Mouse (Mus musculus): Measurements from ENCODE around the gene Atg4d. TPM values are rescaled to one million over a fixed set of nuclear protein-coding genes. Genes with fewer than 3 reads are reported as not detected.
A peak's percentile ranks its signal among the peaks of the same experiment; 100 is the strongest.
"Not testable (repeated sequence)": the region's sequence is repeated elsewhere in the genome, so short reads cannot be mapped to it uniquely, and the experiment has no call there.

Gene Atg4d
- total RNA-seq, 2 experiments from 2014 or later, result 94.7 to 96.1 TPM

GRCm38 (mm10) chr9:21268305-21268704, 3.2 kb downstream of the Atg4d start:
- DNase-seq (ENCODE audit: low spot score), result no peak
- intact Hi-C loops (cut with DNase I), result no loop called here

- intact Hi-C loops (cut with DNase I); DNase-seq (ENCODE audit: low spot score): not testable (repeated sequence)
Observed at GRCm38 (mm10) chr9:21269590-21269989, 4.5 kb downstream of the Atg4d start.

- intact Hi-C loops (cut with DNase I), result no loop called here
- no peak for DNase-seq (ENCODE audit: low spot score)
Observed at GRCm38 (mm10) chr9:21272391-21272790, 7.3 kb downstream of the Atg4d start.

- DNase-seq (ENCODE audit: low spot score), result no peak
- intact Hi-C loops (cut with DNase I), result no loop called here
Observed at GRCm38 (mm10) chr9:21273094-21273493, 8.0 kb downstream of the Atg4d start.

DNA sequence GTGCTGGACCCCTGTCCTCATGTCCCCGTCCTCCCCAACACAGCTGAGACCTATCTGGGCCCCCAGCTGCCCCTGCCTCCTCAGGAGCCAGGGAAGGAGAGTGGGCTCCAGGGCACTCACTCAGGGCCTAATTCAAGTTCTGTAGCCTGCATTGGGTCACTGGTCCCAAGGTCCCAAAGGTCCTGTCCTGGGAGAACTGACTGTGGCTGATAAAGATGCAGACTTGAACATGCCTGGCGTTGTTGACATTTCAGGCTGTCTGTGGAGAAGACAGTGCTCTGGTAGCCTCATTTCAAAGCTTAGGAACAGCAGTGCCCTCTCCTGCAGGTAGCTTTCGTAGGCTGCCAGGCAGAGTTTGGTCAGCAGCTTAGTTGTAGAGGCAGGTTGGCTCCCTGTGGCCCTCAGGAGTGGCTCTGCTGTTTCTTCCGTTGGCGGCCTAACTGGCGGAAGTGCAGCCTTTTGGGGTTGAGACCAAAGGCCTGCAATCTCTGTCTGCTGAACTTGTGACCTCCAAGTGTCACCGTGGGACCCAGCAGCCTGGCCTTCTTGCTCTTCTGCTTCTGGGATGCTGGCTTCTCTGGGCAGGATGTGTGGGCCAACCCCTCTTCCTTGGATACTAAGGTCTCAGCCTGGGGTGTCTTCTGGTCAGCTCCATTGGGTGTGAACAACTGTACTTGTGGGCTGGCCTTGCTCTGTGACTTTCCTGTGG, 8.6 kb downstream of the Atg4d start:
- intact Hi-C loops (cut with DNase I), result no loop called here
- no peak for DNase-seq (ENCODE audit: low spot score)

GRCm38 (mm10) chr9:21274336-21274735, 9.2 kb downstream of the Atg4d start:
- no peak for DNase-seq (ENCODE audit: low spot score)
- intact Hi-C loops (cut with DNase I), result no loop called here

DNA sequence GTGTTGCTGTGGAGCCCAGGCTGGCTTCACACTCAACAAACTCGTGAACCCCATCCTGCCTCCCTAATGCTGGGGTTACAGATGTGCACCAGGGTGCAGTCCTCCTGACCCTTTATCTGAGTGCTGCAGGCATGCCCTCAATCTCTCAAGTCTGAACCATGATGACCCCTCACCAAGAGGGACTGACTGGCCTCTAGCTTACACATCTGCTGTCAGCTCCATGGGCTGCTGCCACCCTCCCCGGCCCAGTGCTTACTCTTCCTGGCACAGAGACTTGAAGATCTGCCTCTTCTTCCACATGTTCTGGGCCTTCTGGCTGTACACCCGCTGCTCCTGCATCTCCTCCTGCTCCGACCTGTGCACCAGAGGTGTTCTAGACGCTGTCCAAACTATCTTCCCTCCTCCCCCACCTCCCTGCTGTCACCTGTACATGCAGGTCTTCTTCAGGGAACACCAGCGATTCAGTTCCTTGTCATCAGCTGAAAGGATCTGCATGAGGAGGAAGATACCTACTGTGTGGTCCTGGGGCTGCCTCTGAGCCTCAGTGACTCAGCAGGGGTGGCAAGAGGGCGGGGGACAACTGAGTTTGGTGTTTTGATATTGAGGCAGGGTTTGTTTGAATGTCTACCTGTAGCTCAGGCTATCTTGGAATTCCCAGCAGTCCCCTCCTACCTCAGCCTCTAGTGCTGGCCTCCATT, 10.1 kb downstream of the Atg4d start:
- intact Hi-C loops (cut with DNase I), result no loop called here
- DNase-seq (ENCODE audit: low spot score), result no peak

- no peak for DNase-seq (ENCODE audit: low spot score)
- intact Hi-C loops (cut with DNase I), result no loop called here
Observed at GRCm38 (mm10) chr9:21275727-21276126, 10.6 kb downstream of the Atg4d start.

DNA sequence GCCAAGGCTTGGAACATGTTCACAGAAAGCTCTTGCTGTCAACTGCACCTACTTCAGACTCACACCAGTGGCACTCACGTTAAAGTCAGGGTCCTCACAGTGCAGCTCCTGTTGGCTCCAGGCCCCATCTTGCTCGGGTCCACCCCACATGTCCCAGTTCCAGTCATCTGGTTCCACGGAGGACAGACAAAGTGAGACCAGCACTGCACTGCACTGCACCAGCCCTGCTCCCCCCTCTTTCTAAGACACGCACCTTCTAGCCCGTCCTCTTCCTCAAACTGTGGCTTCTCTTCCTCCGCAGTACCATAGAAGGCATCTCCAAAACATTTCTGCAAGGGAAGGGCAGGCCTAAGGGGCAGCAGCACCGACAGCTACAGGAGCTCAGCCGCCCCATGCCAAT, 11.2 kb downstream of the Atg4d start:
- intact Hi-C loops (cut with DNase I), result no loop called here
- no peak for DNase-seq (ENCODE audit: low spot score)

DNA sequence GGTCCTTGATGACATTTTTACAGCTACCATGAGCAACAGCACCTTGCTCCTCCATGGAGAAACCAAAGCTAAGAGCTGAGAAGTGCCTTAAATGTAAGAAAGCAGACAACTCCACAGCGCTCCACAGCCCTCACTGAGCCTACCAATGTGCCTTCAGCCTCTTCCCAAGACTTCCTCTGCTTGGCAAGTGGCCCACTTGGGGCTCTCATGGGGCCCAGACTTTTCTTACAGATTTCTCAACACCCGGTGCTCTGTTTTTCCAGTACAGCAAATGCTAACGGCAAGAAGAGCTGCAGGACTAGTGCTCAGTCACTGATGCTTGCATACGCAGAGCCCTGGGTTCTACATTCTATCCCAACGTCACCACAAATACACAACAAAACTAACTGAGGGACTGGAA, 12.7 kb downstream of the Atg4d start:
- DNase-seq (ENCODE audit: low spot score), result no peak

DNA sequence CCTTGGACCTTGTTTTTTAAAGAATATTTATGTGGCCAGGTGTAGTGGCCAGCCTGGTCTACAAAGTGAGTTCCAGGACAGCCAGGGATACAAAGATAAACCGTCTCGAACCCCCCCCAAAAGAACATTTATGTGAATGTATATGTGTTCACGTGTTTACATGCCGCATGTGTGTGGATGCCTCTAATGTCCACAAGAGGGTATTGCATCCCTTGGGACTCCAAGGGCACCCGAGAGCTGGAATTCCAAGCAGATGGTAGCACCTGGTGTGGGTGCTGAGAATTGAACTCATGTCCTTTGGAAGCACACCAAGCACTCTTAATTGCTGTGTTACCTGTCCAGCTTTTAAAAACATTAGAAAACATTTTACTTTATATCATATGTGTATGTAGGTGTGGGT, 18.5 kb downstream of the Atg4d start:
- intact Hi-C loops (cut with DNase I), result no loop called here
- DNase-seq (ENCODE audit: low spot score), result no peak

More for the DNA sequence above, 12.7 kb downstream of the Atg4d start:
- intact Hi-C loops (cut with DNase I), result no loop called here

- intact Hi-C loops (cut with DNase I), result no loop called here
- DNase-seq (ENCODE audit: low spot score), result no peak
Observed at GRCm38 (mm10) chr9:21283994-21284393, 18.9 kb downstream of the Atg4d start.

- intact Hi-C loops (cut with DNase I), result loop anchor here (2.0 kb wide), 1 partner anchor 22 kb away; the partner anchor contains the start of gene Atg4d
- DNase-seq (ENCODE audit: low spot score), result no peak
Observed at GRCm38 (mm10) chr9:21286753-21287152, 21.7 kb downstream of the Atg4d start.

GRCm38 (mm10) chr9:21287571-21288402, 22.7 kb downstream of the Atg4d start, which contains the start of gene Kri1:
Gene Kri1 (minus strand): TSS chr9:21287969.
- DNase-seq (ENCODE audit: low spot score), result peak; percentile 98
- intact Hi-C loops (cut with DNase I), result loop anchor here (2.0 kb wide), 1 partner anchor 23 kb away; the partner anchor contains the start of gene Atg4d

- no peak for DNase-seq (ENCODE audit: low spot score)
- intact Hi-C loops (cut with DNase I), result no loop called here
Observed at GRCm38 (mm10) chr9:21288404-21289336, 23.6 kb downstream of the Atg4d start.

GRCm38 (mm10) chr9:21289337-21289671, 24.2 kb downstream of the Atg4d start:
- intact Hi-C loops (cut with DNase I), result no loop called here
- no peak for DNase-seq (ENCODE audit: low spot score)

DNA sequence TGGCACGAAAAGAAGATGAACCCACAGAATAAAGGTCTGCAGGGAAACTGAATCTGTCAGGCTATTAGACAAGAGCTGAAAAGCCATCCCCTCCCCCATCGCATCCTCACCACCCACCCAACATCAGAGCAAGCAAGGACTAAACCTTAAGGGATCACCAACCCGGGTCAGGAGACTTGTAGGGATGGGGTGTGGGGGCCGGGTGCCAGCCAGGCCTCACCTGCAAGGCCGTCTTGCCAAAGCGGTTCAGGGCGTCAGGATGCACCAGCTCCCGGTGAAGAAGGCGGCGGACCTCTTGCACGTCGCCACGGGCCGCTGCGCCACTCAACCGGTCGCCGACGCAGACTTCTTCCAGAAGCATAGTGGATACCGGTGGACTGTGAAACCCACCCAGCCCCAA, 25.5 kb downstream of the Atg4d start:
- intact Hi-C loops (cut with DNase I), result loop anchor here (5.0 kb wide), 1 partner anchor 48 kb away; no protein-coding TSS in a partner anchor
- DNase-seq (ENCODE audit: low spot score), result no peak

DNA sequence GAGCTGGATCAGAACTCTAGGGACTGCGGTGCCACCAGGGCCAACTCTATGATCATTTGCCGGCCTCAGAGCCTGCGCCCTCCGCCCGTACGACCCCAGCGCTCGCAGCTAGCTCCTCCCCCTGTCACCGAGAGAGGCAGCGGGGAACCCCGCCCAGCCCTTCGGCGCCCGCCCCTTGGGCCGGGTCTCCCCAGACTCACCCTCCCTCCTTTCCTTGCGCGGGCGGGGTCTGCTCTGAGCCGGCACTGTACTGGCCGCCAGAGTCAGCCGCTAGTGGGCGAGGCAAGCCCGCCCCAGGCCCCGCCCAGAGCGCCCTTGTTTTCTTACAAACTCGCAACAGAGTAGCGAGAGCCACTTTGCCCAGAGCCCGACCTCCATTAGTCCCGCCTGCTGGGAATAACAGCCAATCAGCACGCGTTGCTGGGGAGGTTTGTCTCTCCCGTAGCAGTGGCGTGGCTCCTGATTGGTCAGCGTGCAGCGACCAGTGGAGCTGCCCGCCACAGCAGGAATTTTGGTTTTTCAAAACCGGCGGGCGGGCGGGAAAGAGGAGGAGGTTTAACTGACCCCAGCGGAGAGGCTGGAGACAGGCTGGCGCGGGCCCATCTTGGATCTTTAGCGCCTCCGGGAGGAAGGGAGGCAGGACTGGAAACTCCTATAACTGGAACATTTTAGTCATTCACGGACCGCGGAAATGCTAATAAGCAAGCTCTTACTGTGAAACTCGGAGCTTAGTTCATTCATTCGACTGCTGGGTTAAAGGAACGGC, 26.1 kb downstream of the Atg4d start, which contains the start of gene Cdkn2d:
TSS of gene Cdkn2d (minus strand) at position 386 of the 766 bp plus-strand sequence.
- DNase-seq (ENCODE audit: low spot score), result peak; percentile 100
- intact Hi-C loops (cut with DNase I), result loop anchor here (5.0 kb wide), 1 partner anchor 49 kb away; no protein-coding TSS in a partner anchor

Measured in heart, postnatal 25 days (tissue).